Mouse (Mus musculus) liver, postnatal 0 days (tissue): ENCODE measurements at regions not wholly inside any gene's neighbourhood (a gene's known extent, or its start where the extent isn't known, plus 50 kb on each side); places are given as distances from the start of the nearest gene placed in this dataset.

Experiments used
- CTCF ChIP-seq: sonication (generic); IDR thresholded peaks from 2 replicates; pipeline ENCODE4 v1.5.1; 2016; ENCODE audit warnings: antibody characterized with exemption, low read depth
- EP300 ChIP-seq: IDR thresholded peaks from 2 replicates; pipeline ENCODE4 v1.6.1; 2016; ENCODE audit warnings: antibody characterized with exemption, low read depth, mild to moderate bottlenecking

DNA sequence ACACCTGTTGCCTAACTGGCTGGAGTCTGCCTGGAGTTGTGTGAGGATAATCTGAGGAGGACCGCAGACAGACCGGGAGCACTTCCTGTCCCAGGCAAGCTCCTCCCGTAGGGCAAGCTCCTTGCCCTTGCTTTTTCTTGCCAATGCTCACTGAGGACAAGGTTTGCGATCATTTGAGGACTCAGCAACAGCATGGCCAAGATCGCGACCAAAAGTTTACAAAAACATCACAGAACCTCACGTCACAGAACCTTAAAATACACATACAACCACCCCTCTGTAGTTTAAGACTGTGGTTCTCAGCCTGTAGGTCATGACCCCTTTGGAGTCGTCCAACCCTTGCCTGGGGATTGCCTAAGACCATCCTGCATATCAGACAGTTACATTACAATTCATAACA, 383.7 kb upstream of the Arid1b start:
- TF ChIP-seq CTCF (no peak), EP300 (no peak)
